Mouse (Mus musculus) MEL (cell line): Measurements from ENCODE around the gene St6galnac3. TPM values are rescaled to one million over a fixed set of nuclear protein-coding genes. Genes with fewer than 3 reads are reported as not detected.

Experiments
- DNase-seq: peaks from one replicate; pipeline ENCODE4 v3.0.0; 2011; ENCODE audit warnings: low read depth, low spot score
- H3K27ac ChIP-seq: 2 replicates; pipeline ENCODE4 v1.5.1; 2012; ENCODE audit warnings: low read depth, mild to moderate bottlenecking, control low read depth, low read length, moderate library complexity; ENCODE audit not compliant: control insufficient read depth
- H3K27me3 ChIP-seq, 2 experiments: fragments of 150-350 bp in 1 of 2; sonication (generic) in 1 of 2; 2 replicates each; pipeline ENCODE4 v1.6.1; 2012; ENCODE audit warnings: low read length in 2 of 2, mild to moderate bottlenecking in 2 of 2, improper control_type of control experiment in 1 of 2, moderate library complexity in 1 of 2; ENCODE audit not compliant: insufficient read depth in 2 of 2, control insufficient read depth in 1 of 2
- H3K36me3 ChIP-seq, 2 experiments: 2 replicates each; pipeline ENCODE4 v1.6.1; 2012 to 2014; ENCODE audit warnings: low read length in 2 of 2, improper control_type of control experiment in 1 of 2, inconsistent platforms in 1 of 2, mild to moderate bottlenecking in 1 of 2; ENCODE audit not compliant: insufficient read depth in 2 of 2, control insufficient read depth in 1 of 2
- H3K4me1 ChIP-seq, 2 experiments: fragments of 150-350 bp in 1 of 2; sonication (generic) in 1 of 2; 2 replicates each; pipeline ENCODE4 v1.6.1; 2012; ENCODE audit warnings: low read length in 2 of 2, improper control_type of control experiment in 1 of 2, mild to moderate bottlenecking in 1 of 2; ENCODE audit not compliant: insufficient read depth in 2 of 2, control insufficient read depth in 1 of 2
- H3K4me3 ChIP-seq, 2 experiments: fragments of 150-350 bp in 1 of 2; sonication (generic) in 1 of 2; 2 replicates each; pipeline ENCODE4 v1.5.1; 2012; ENCODE audit warnings: low read depth in 2 of 2, low read length in 2 of 2, mild to moderate bottlenecking in 2 of 2, moderate library complexity in 2 of 2, control low read depth in 1 of 2, improper control_type of control experiment in 1 of 2; ENCODE audit not compliant: control insufficient read depth in 1 of 2, insufficient read depth in 1 of 2
- H3K79me2 ChIP-seq: 2 replicates; pipeline ENCODE4 v1.6.1; 2012; ENCODE audit warnings: mild to moderate bottlenecking, low read length, moderate library complexity; ENCODE audit not compliant: control insufficient read depth, poor library complexity, insufficient read depth
- H3K9ac ChIP-seq: 2 replicates; pipeline ENCODE4 v1.6.1; 2012; ENCODE audit warnings: low read depth, mild to moderate bottlenecking, control low read depth, low read length, moderate library complexity; ENCODE audit not compliant: control insufficient read depth, poor library complexity, severe bottlenecking
- H3K9me3 ChIP-seq: fragments of 150-350 bp; sonication (generic); replicated peaks from 2 replicates; pipeline ENCODE4 v1.6.1; 2012; ENCODE audit warnings: mild to moderate bottlenecking, low read length, improper control_type of control experiment, moderate library complexity; ENCODE audit not compliant: insufficient read depth
- BHLHE40 ChIP-seq: IDR thresholded peaks from 2 replicates; pipeline ENCODE4 v1.6.1; 2012; ENCODE audit warnings: low read depth, mild to moderate bottlenecking, inconsistent platforms, low read length, improper control_type of control experiment, borderline replicate concordance
- CHD1 ChIP-seq: IDR thresholded peaks from 2 replicates; pipeline ENCODE4 v1.6.1; 2012; ENCODE audit warnings: low read depth, mild to moderate bottlenecking, inconsistent platforms, low read length, improper control_type of control experiment
- E2F4 ChIP-seq: IDR thresholded peaks from 2 replicates; pipeline ENCODE4 v1.6.1; 2011; ENCODE audit warnings: low read depth, low read length, improper control_type of control experiment, borderline replicate concordance
- ETS1 ChIP-seq: IDR thresholded peaks from 2 replicates; pipeline ENCODE4 v1.6.1; 2012; ENCODE audit warnings: low read depth, mild to moderate bottlenecking, inconsistent platforms, low read length, improper control_type of control experiment, moderate library complexity
- GABPA ChIP-seq: IDR thresholded peaks from 2 replicates; pipeline ENCODE4 v1.6.1; 2012; ENCODE audit warnings: low read depth, mild to moderate bottlenecking, inconsistent platforms, low read length, improper control_type of control experiment, moderate library complexity
- GATA1 ChIP-seq: IDR thresholded peaks from 2 replicates; pipeline ENCODE4 v1.6.1; 2011; ENCODE audit warnings: low read depth, low read length, improper control_type of control experiment
- JUND ChIP-seq: IDR thresholded peaks from 2 replicates; pipeline ENCODE4 v1.6.1; 2011; ENCODE audit warnings: low read depth, mild to moderate bottlenecking, improper control_type of control experiment, low read length
- KAT2A ChIP-seq: conservative IDR thresholded peaks from 2 replicates; pipeline ENCODE4 v1.6.1; 2012; ENCODE audit warnings: low read depth, low read length, improper control_type of control experiment, inconsistent platforms
- MAFK ChIP-seq: IDR thresholded peaks from 2 replicates; pipeline ENCODE4 v1.6.1; 2011; ENCODE audit warnings: low read depth, mild to moderate bottlenecking, low read length, improper control_type of control experiment, borderline replicate concordance
- MAX ChIP-seq: IDR thresholded peaks from 2 replicates; pipeline ENCODE4 v1.6.1; 2011; ENCODE audit warnings: low read length, improper control_type of control experiment
- MAZ ChIP-seq: IDR thresholded peaks from 2 replicates; pipeline ENCODE4 v1.6.1; 2012; ENCODE audit warnings: low read depth, mild to moderate bottlenecking, inconsistent platforms, low read length, improper control_type of control experiment
- MEF2A ChIP-seq: IDR thresholded peaks from 2 replicates; pipeline ENCODE4 v1.6.1; 2014; ENCODE audit warnings: low read depth, mild to moderate bottlenecking, inconsistent platforms, low read length, improper control_type of control experiment; ENCODE audit not compliant: poor library complexity, insufficient replicate concordance, severe bottlenecking; ENCODE audit errors: extremely low read depth
- MXI1 ChIP-seq: IDR thresholded peaks from 2 replicates; pipeline ENCODE4 v1.6.1; 2011; ENCODE audit warnings: mild to moderate bottlenecking, low read depth, low read length, improper control_type of control experiment
- MYB ChIP-seq: IDR thresholded peaks from 2 replicates; pipeline ENCODE4 v1.6.1; 2011; ENCODE audit warnings: mild to moderate bottlenecking, low read depth, low read length, improper control_type of control experiment
- MYC ChIP-seq: IDR thresholded peaks from 2 replicates; pipeline ENCODE4 v1.6.1; 2011; ENCODE audit warnings: low read depth, mild to moderate bottlenecking, low read length, improper control_type of control experiment, moderate library complexity
- NELFE ChIP-seq: IDR thresholded peaks from 2 replicates; pipeline ENCODE4 v1.6.1; 2011; ENCODE audit warnings: low read depth, low read length, improper control_type of control experiment
- NRF1 ChIP-seq: IDR thresholded peaks from 2 replicates; pipeline ENCODE4 v1.6.1; 2014; ENCODE audit warnings: low read depth, mild to moderate bottlenecking, inconsistent platforms, low read length, improper control_type of control experiment, moderate library complexity; ENCODE audit not compliant: poor library complexity, insufficient read depth, severe bottlenecking
- POLR2A ChIP-seq, 2 experiments: IDR thresholded peaks; 2 replicates each; pipeline ENCODE4 v1.6.1; 2011 to 2012; ENCODE audit warnings: low read length in 2 of 2, mild to moderate bottlenecking in 2 of 2, control low read depth in 1 of 2, improper control_type of control experiment in 1 of 2, low read depth in 1 of 2, moderate library complexity in 1 of 2; ENCODE audit not compliant: control insufficient read depth in 1 of 2, insufficient read depth in 1 of 2, poor library complexity in 1 of 2
- POLR2AphosphoS2 ChIP-seq: IDR thresholded peaks from 2 replicates; pipeline ENCODE4 v1.6.1; 2011; ENCODE audit warnings: low read length, improper control_type of control experiment
- POLR2AphosphoS5 ChIP-seq: IDR thresholded peaks from 2 replicates; pipeline ENCODE4 v1.6.1; 2012; ENCODE audit warnings: low read depth, borderline replicate concordance, mild to moderate bottlenecking, inconsistent platforms, low read length, moderate library complexity, mixed read lengths
- RAD21 ChIP-seq: IDR thresholded peaks from 2 replicates; pipeline ENCODE4 v1.6.1; 2011; ENCODE audit warnings: mild to moderate bottlenecking, low read depth, low read length, improper control_type of control experiment
- RCOR1 ChIP-seq: IDR thresholded peaks from 2 replicates; pipeline ENCODE4 v1.6.1; 2012; ENCODE audit warnings: low read depth, mild to moderate bottlenecking, inconsistent platforms, low read length, improper control_type of control experiment
- SMC3 ChIP-seq: IDR thresholded peaks from 2 replicates; pipeline ENCODE4 v1.6.1; 2011; ENCODE audit warnings: low read depth, low read length, improper control_type of control experiment
- TAL1 ChIP-seq: IDR thresholded peaks from 2 replicates; pipeline ENCODE4 v1.6.1; 2012; ENCODE audit warnings: mild to moderate bottlenecking, inconsistent platforms, low read length, moderate library complexity, mixed read lengths
- TBP ChIP-seq: IDR thresholded peaks from 2 replicates; pipeline ENCODE4 v1.8.0; 2011; ENCODE audit warnings: low read depth, low read length, improper control_type of control experiment
- UBTF ChIP-seq: IDR thresholded peaks from 2 replicates; pipeline ENCODE4 v1.6.1; 2012; ENCODE audit warnings: low read depth, mild to moderate bottlenecking, inconsistent platforms, low read length, improper control_type of control experiment, moderate library complexity, borderline replicate concordance; ENCODE audit not compliant: insufficient read depth
- USF1 ChIP-seq: IDR thresholded peaks from 2 replicates; pipeline ENCODE4 v1.6.1; 2014; ENCODE audit warnings: low read depth, mild to moderate bottlenecking, inconsistent platforms, low read length, improper control_type of control experiment, moderate library complexity
- USF2 ChIP-seq, 2 experiments: IDR thresholded peaks; 2 replicates each; pipeline ENCODE4 v1.6.1; 2011 to 2012; ENCODE audit warnings: improper control_type of control experiment in 2 of 2, low read length in 2 of 2, borderline replicate concordance in 1 of 2, inconsistent platforms in 1 of 2, low read depth in 1 of 2, mild to moderate bottlenecking in 1 of 2; ENCODE audit not compliant: insufficient read depth in 1 of 2
- ZNF384 ChIP-seq: IDR thresholded peaks from 2 replicates; pipeline ENCODE4 v1.6.1; 2012; ENCODE audit warnings: low read depth, mild to moderate bottlenecking, inconsistent platforms, low read length, improper control_type of control experiment
- polyA plus RNA-seq, 2 experiments: library from polyadenylated mRNA; stranded (reverse) in 1 of 2; unstranded in 1 of 2; fragments of >175 nt in 1 of 2; fragments of >200 nt in 1 of 2; gene quantifications; 2 replicates each; pipeline versions ENCODE4 v1.2.1 to v1.2.4; 2012; ENCODE audit warnings: low replicate concordance in 2 of 2, low read depth in 1 of 2; ENCODE audit not compliant: insufficient read length in 2 of 2, insufficient read depth in 1 of 2, missing spikeins in 1 of 2
- total RNA-seq: library from RNA; depleted of rRNA; stranded (reverse); fragments of 300-350 nt; gene quantifications from 2 replicates; pipeline ENCODE4 v1.2.3, GENCODE M21; 2012

Gene St6galnac3
- total and polyA plus RNA-seq, 3 experiments, result 7.8 to 11.4 TPM; not detected in 1

- TF ChIP-seq MXI1 (peak; percentile 89), NELFE (peak; percentile 51), RAD21 (no peak), TBP (no peak; the same call in none of the 2 replicates), JUND (peak; percentile 5; the same call in 1 of the 2 replicates), E2F4 (no peak), CHD1 (no peak), SMC3 (no peak), USF1 (no peak), ETS1 (peak; percentile 63), BHLHE40 (peak; percentile 56; the same call in 1 of the 2 replicates), MYC (peak; percentile 88), GABPA (no peak), MAFK (no peak), POLR2AphosphoS5 (peak; percentile 86; the same call in 1 of the 2 replicates), ZNF384 (peak; percentile 99), KAT2A (no peak), NRF1 (peak; percentile 47; the same call in 1 of the 2 replicates), MEF2A (no peak), RCOR1 (0 out of 2 replicates have a peak, but pooled peaks have one; percentile 12), USF2 (IDR thresholded peaks at IDR 0.05; ENCODE audit: borderline replicate concordance in 1 of 2, insufficient read depth in 1 of 2, low read depth in 1 of 2, low read length in 2 of 2) (no peak), POLR2A (IDR thresholded peaks at IDR 0.05; ENCODE audit: control insufficient read depth in 1 of 2, insufficient read depth in 1 of 2, low read depth in 1 of 2, low read length in 2 of 2, poor library complexity in 1 of 2) (peak; percentile 24 to 75; a peak in 2 of 4 replicates), POLR2AphosphoS2 (no peak)
These were observed 35.1 kb downstream of the St6galnac3 start (continued) for GRCm38 (mm10) chr3:153689793-153690291.

GRCm38 (mm10) chr3:153687896-153688295, 37.1 kb downstream of the St6galnac3 start:
- TF ChIP-seq MEF2A (no peak), GATA1 (no peak), MAX (no peak), MXI1 (no peak), ETS1 (no peak), TAL1 (no peak), USF1 (no peak), MYB (no peak), MAZ (no peak), UBTF (no peak), KAT2A (no peak)
- Histone ChIP-seq H3K79me2 (peaks cover 16% of the 10 kb centered on the region), H3K4me3 (no peak overlapping the region), H3K9ac (no peak overlapping the region), H3K9me3 (no peaks in the 10 kb centered on the region), H3K36me3 (peaks cover 0 to 34% of the 10 kb centered on the region in 2 experiments; a peak in 2 of 4 replicates), H3K27me3 (no peaks in the 10 kb centered on the region), H3K27ac (no peak overlapping the region), H3K4me1 (peaks cover 17 to 45% of the 10 kb centered on the region in 2 experiments)
- no peak for DNase-seq
